Mouse (Mus musculus): ENCODE measurements around the gene Cdc42ep1.
A peak's percentile ranks its signal among the peaks of the same experiment; 100 is the strongest.

Gene Cdc42ep1

GRCm38 (mm10) chr15:78849485-78849884, 7.1 kb downstream of the Cdc42ep1 start:
- no peak for DNase-seq (ENCODE audit: low spot score)

DNA sequence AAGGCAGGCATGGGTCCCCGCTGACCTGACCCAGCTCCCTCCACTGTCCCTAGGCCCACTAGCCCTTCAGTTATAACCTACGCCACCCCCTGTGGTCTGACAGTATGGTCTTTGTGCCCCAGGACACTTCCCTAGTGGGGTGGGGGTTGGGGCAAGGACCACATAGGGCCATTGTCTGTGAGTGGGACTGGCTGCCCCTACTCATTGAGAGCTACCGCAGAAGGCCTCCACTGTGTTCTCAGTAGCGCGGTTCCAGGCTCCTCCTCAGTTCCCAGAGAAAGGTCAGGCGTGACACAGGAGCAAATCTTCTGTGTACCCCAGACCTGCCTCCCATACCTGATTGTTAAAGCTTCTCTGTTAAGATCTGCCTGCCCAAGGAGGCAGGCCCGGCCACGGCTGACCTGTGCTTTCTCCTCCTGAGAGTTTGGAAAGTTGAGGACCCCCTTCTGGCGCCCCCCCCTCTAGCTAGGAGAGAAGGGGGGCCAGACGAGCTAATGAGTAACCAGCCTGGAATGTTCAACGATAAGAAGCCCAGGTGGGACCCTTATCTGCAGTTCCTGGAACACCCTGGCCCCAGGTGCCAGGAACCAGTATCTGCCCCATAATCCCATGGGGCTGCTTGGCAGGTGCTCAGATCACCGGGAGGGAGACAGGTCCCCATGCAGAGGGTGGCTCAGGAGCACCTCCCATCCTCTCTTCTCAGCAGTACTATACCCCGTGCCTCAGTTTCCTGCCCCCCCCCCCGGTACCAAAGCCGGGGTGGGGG, 7.8 kb downstream of the Cdc42ep1 start:
- DNase-seq (ENCODE audit: low spot score): no peak

DNA sequence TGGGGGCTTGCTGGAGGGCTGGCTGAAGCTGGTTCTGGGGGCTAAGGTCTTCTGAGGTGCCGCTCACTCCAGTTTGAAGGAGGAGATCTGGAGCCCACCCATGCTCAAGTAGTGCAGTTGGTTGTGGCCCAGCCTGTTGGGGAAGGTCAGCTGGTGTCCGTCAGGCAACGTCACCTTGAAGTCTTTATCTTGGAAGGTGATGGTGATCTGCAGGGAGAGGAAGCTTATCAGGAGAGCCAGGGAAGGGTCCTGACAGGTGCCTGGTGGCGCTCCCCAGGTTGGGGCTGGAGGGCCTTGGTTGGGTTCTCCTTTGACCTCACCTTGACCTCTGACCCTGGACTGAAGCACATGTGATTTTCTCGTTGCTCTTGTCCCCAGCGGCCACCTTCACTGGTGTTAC, 8.5 kb downstream of the Cdc42ep1 start:
- no peak for DNase-seq (ENCODE audit: low spot score)

DNA sequence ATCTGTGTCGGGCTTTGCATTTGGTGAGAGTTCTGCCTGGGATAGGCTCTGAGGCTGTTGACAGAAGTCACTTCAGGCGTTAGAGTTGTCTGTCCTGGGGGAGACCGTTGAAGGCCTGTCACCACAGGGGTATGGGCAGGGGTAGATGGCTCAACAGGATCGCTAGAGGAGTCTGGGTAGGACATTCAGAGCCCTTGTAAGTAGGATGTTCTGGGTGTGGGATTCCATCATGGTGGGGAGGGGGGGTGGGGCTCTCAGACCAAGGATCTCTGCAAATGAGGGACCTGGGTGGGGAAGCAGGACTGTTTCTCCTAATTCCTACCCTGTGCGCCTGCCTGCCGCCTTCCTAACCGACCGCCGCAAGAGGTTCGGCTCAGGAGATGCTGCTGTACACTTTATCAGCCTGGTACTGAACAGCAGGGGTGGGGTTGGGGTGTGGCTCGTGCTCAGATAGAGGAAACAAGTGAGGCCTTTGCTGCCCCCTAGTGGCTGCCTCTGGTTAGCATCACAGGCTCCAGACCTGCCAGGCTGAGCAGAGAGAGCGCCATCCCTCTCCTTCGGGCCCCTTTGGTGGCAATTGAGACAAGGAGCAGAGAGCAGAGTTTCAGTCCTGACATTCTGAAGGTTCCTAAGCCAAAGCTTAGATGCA, 9.2 kb downstream of the Cdc42ep1 start:
- peak; percentile 87 for DNase-seq (ENCODE audit: low spot score)

GRCm38 (mm10) chr15:78855303-78855965, 13.0 kb downstream of the Cdc42ep1 start, which contains the start of gene Lgals2:
Gene Lgals2 (minus strand): TSS chr15:78855529.
- DNase-seq (ENCODE audit: low spot score): no peak

GRCm38 (mm10) chr15:78857009-78857408, 14.6 kb downstream of the Cdc42ep1 start:
- DNase-seq (ENCODE audit: low spot score): no peak

DNA sequence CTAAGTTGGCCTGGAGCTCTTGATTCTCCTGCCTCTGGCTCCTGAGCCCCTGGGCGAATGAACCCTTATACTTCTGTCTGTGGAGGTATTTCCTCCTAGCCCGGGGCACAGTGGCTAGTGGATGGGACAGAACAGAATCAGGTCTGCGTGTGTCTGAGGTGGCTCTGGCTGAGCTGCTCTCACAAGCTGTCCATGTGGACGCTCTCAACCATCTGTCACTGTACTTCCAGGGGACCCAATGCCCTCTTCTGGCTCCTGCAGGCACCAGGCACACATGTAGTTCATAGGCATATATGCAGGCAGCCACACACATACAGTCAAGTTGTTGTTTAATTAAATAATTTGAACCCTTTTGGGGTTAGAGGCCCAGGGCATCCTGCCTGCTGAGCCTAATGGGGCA, 16.9 kb downstream of the Cdc42ep1 start:
- no peak for DNase-seq (ENCODE audit: low spot score)

DNA sequence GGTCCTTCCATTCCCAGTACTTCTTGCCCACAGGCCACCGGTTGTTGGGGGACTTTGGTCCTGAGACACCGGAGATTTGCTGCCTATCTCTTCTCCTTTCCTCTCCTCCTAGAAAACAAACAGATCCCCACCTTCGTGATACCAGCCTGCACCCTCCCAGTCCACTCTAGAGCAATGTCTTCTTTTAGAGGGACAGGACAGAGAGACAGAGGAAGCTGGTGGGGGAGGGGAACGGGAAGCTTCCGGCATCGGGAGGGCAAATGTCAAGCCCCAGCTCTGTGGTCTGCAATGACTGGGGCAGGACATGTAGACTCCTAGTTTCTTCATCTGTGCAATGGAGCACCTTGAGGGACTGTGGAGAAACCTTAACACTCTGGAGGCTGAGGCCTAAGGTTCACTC, 17.3 kb downstream of the Cdc42ep1 start:
- DNase-seq (ENCODE audit: low spot score): no peak

DNA sequence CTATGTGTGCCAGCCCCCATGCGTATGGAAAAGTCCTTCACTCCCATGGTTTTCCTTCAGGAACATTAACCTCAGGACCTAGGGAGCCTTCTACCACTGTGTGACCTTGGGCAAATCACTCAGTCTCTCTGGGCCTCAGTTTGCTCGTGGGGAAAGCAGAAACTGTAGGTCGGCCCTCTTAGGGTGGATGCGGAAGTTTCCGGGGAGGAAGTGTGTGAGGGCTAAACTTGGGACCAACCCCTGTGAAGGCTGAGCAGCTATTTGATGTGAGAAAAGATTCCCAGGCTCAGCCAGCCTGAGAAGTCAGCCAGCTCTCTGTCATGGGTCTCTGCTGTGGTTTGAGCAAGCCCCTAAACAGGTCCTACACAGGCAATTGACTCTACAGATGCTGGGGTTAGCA, 19.9 kb downstream of the Cdc42ep1 start:
- no peak for DNase-seq (ENCODE audit: low spot score)

- DNase-seq (ENCODE audit: low spot score): no peak
These were observed 20.7 kb downstream of the Cdc42ep1 start for GRCm38 (mm10) chr15:78863154-78863553.

DNA sequence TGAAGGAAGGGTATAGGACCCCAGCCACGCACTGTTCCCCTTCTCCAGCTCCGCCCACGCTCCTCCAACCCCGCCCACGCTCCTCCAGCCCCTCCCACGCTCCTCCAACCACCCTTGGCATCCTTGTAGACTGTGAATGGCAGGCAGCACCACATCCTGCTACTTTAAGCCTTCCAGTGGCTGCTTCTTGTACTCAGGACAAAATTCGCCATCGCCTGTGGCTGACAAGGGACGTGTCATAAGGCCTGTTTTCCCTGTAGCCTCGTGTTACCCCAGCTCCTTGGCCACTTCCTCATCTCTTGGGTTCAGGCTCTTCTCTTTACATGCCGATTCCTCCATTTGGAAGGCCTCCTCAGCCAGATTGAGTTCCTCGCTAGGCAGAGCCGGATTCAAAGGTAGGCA, 21.4 kb downstream of the Cdc42ep1 start:
- DNase-seq (ENCODE audit: low spot score): no peak

- no peak for DNase-seq (ENCODE audit: low spot score)
These were observed 26.0 kb downstream of the Cdc42ep1 start for GRCm38 (mm10) chr15:78868398-78868797.

DNA sequence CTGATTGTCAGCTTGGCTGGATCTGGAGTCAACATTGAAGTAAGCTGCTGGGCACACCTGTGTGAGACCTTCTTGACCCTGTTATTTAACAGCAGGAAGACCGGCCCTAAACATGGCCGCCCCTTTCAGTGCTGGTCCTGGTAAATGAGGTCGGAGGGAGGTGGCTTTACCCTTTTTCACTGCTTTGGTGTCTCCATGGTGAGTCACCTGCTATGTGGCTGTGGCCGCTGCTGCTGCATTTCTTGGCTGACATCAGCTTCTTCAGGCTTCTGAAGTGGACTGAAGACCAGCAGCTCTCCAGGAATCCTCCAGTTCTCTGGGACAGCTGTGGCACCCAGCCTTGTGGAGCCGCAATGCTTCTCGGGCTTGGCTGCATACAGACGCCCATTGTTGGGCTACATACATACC, 26.4 kb downstream of the Cdc42ep1 start:
- no peak for DNase-seq (ENCODE audit: low spot score)

DNA sequence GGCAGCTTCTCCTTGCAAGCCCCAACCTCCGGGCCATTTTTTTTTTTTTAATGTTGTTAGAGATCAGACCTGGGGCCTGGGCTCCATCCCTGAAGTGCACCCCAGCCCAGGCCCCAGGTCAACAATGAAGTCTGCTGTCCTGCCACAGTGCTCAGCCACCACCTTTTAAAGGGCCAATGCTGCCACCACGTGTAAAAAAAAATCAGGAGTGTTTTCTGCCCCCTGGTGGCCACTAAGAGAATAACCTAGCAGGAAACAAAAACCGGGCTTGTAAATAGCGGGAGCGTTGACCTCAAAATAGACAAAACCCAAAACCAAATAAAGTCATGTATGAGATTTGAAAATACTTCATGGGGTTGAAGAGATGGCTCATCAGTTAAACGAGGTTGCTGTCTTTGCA, 27.4 kb downstream of the Cdc42ep1 start:
- no peak for DNase-seq (ENCODE audit: low spot score)

GRCm38 (mm10) chr15:78872021-78872608, 29.7 kb downstream of the Cdc42ep1 start:
- DNase-seq (ENCODE audit: low spot score): no peak

DNA sequence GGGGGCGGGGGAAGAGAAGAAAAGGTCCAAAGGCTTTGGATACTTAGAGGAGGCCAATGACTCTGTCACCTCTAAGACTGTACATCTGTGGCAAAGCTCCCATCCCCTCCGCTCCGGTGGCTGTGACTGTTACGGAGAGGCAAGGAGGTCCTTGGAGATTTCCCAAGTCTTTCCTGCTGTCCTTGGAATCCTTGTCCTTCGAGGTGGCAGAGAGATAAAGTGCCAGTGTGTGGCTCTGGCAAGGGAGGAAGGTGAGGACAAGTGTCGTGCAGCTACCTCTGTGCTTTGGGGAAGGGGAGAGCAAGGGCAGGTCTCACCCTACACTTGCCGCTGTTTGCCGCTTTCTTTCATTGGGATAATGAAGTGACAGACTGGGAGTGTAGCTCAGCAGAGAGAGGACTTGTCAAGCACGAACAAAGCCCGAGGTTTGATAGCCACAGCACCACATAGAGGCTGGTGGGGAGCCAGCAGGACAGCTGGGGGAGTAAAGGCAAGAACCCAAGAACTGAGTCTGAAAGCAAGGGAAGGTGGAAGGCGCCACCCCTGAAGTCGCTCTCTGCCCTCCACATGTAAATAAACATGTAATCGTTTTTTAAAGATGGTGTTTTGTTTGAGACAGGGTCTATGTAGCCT, 31.5 kb downstream of the Cdc42ep1 start:
- no peak for DNase-seq (ENCODE audit: low spot score)

- no peak for DNase-seq (ENCODE audit: low spot score)
These were observed 32.6 kb downstream of the Cdc42ep1 start for GRCm38 (mm10) chr15:78874989-78875388.

DNA sequence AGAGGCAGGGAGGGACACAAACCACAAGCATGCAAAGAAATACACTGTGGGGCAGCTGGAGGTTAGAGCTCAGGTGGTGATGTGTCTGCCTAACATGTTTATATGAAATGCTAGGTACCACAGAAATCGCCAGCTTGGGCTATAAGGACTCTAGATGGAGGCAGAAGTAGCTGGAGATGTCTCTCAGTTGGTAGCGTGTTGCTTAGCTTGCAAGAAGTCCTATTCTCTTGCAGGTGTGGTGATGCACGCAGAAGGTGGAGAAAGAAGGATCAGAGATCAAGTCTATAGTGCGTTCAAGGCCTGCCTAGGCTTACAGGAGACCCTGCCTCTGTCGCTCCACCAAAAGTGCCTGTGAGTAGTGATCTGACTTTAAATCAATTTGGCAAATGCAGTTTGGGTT, 33.1 kb downstream of the Cdc42ep1 start:
- no peak for DNase-seq (ENCODE audit: low spot score)

DNA sequence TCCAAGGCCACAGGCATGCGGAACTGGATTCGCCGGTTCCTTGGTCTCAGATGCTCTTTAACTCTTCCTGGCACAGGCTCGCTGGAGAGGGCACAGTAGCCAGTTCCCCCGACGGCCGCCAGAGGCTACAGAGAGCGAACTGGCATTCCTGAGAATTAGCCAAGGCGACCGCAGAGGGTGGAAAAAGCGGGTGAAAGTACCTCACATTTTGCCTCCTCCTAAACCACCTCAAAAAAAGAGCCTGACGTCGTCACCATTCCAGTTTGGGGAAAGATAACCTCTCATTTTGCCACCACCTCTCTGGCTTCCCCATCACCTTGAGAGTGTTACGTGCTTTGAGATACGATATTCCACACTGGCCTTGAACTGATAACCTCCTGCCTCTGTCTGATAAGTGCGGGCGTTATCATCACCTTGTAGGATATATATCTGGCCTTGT, 33.9 kb downstream of the Cdc42ep1 start:
- peak; percentile 78 for DNase-seq (ENCODE audit: low spot score)

DNA sequence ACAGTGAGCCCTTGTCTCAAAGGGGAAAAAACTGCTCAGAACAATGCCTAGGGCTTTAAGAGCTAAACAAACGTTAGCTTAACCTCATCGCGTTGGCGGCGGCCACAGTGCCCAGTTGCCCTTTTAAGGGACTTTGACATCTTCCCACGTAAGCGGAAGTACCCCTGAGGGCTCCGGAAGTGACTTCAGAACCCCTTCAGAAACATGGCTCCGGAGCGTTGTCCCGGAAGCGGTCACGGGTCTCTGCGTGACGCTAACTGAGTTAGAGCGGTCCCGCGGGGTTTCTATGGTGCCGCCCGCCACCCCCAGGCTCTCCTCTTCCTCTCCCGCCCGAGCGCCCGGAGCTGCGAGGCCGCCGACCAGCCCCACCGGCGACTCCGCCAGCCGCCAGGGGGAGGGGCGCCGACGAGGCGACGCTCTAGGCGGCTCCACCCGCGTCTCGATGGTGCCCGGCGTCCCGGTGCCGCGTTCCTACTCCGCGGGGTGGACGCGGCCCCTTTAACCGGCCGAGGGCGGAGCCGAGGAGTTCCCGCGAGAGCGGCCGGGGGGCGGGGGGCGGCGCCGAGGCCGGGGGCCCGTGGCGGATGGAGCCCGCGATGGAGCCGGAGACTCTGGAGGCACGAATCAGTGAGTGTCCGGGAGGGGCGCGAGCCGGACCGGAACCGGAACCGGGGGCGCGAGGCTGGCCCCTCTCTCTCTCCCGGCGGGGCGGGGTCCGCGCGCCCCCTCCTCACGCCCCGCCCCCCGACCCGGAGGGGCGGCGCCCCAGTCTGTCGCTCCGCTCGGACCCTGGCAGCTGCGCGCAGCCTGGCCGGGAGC, 34.8 kb downstream of the Cdc42ep1 start, which contains the start of gene Gga1:
Gene Gga1 (plus strand): TSS at position 200 of the 819 bp plus-strand sequence.
- DNase-seq (ENCODE audit: low spot score): peak; percentile 94

DNA sequence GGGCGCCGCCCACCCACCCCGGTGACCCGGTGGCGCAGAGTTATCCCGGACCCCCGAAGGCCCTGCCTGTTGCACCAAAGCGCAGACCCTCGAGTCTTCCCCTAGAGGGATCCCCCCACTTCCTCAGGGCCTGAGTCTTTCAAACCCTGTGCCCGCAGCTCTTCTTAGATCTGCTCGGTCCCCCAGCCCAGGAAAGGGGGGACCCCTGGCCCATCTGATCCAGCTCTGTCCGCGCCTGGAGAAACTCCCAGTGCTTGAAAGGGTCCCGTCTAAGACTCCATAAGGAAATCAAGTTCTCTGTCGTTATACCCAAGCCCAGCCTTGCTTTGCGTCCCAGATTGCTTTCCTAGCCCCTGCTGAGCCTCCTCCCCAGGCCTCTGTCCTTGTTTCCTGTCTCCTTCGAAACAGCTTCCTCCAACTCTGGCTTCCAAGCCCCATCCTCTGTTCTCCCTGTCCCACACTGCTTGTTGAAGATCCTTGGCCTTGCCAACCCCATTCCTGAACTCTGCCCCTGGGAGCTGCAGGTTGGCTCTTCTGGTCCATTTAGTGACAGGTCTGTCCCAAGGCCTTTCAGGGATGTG, 35.5 kb downstream of the Cdc42ep1 start:
- no peak for DNase-seq (ENCODE audit: low spot score)

All from ovary, postnatal 14 days (tissue).